Mouse (Mus musculus) MEL-GATA-1-ER (cell line): ENCODE measurements around the gene Slc12a1.

Experiments
- DNase-seq: peaks from one replicate; pipeline ENCODE4 v3.0.0-alpha.2; 2012; ENCODE audit warnings: low read depth; ENCODE audit errors: extremely low read depth

Gene Slc12a1

DNA sequence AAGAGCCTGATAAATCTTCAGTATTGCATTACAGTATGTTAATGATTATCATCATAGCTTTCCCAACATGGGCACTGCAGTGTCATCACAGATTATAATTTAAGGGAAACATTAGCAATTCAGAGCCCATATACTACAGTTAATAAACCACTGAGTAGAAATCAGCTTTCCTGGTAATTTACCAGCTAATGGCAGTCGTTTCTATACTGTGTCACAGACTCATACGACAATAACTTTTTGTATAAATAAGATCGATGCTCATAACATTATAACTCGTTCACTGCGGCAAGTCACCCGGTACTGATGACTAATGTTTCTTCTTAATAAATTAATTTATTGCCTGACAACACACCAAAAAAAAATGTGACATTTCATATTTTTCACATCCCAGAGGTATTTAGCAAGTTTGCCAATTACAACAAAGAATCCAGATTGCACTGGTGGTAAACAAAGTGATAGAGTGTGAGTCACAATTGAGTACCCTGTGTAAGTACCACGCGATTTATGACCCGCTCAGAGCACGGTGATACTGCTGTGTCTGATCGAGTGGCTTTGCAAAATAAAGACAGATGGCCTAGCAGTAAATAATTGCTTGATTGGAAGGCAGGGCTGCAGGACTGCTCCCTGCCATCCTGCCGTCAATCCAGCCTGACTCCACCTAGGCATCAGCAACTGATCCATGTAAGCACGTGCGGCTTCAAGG, 56.7 kb downstream of the Slc12a1 start:
- no peak for DNase-seq

DNA sequence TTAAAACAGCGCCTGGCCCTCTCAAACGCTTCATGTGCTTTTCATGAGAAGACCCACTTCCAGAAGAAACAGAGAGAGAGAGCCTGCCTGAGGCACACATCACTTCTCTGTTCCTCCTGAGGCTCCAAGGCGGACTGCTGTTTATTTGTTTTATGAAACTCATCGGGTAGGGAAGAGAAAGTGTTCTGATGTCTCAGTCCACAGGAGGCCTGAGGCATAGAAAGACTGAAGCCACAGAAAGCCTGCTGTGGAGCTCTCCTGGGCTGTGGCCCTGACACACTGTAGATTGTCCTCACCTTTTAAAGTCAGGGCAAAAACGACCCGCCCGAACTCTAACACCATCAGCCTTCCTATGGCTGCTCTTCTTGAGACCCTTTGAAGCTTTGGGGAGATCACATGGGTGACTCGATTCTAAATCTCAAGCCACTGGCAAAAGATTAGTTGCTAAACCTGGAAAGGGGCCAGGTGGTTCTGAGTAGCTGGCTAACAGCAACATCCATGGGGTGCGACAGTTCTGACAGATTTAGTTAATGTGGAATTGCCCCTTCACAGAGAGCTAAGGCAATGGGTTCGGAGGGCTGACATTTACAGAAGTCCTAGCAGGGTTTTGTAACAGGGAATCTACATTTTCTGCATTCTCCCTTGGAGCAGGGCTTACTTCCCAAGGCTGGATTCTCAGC, 59.7 kb downstream of the Slc12a1 start:
- no peak for DNase-seq

DNA sequence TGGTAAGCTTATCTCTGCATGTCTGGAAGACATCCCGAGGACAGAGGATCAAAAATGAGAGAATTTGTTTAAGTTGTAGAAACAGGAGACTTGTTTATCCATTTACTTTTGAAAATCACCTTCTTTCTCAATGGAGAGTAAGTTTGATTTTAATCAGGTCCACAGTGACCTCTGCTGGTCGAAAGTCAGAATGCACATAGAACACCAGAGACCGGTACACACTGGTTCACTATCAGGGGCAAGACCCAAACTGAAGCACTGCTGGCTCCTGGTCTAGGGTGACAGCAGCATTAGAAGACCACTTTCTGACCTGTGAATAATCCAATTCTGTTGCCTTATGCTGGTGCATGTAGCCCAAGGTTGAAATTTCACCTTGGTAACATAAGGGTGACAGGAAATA, 62.3 kb downstream of the Slc12a1 start:
- DNase-seq, result peak; percentile 52

DNA sequence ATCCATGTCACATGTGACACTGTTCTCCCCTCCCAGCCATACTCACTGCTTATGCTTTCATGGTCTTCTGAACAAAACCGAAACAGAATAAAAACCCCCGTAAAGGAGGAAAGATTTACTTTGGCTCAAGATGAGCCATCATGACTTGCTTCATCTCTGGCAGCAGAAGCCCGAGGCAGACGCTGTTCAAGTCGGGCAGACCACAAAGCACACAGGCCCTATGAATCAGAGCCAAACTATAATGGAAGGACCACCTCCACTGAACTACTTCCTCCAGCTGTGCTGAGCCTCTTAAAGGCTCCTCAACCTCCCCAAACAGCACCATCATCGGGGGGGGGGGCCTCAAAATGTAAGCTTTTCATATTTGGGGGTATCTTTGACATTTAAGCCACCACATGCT, 65.0 kb downstream of the Slc12a1 start:
- DNase-seq, result no peak

DNA sequence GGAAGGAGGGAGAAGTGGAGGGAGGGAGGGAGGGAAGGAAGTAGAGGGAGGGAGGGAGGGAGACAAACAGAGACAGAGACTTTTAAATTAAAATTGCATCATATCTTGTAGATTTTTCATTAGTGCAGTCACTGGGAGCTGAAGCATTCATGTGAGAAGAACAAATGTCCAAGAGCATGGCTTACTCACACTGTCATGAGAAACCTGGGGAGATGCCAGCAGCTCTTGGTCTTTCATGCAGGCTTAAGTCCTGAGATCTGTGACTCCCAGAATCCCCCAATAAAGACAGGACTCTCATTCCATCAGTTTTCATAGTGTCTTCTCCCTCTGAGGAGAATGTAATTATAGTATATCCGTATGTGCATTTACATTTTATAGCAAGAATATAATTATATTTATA, 66.3 kb downstream of the Slc12a1 start:
- no peak for DNase-seq

DNA sequence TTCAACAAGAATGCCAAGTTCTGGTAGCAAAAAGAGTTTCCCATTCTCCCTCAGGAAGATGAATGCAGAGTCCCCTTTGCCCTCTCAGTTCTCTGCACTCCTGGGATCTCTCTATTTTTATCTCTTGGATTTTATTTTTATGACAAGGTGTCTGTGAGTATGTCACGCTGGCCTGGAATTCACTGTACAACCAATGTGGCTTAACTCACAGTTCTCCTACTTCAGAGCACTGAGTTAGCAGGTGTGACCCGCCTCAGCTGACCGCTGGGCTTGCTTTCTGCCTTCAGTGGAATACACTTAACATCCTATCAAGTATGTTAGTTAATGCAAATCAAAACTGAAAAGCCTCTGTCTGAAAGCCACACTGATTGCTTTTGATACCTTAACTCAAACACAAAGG, 67.0 kb downstream of the Slc12a1 start:
- no peak for DNase-seq

DNA sequence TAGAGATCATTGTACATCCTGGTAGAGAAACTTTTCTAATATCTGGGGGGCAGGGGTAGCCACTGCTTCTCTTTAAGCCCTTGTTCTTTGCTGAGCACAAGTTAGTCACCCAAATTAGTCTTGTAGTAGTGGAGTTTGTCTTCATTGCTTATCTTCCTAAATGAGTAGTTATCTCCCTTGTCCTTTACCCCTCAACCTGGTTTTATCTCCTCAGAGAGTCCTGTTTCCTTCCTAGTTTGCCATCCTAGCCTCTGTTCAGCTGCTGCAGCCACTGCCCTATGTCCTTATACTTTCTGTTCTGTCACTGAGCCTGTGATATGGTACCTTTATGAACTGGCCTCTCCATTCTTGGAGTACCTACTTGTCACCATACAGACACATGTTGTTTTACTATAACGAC, 69.4 kb downstream of the Slc12a1 start:
- DNase-seq, result no peak

DNA sequence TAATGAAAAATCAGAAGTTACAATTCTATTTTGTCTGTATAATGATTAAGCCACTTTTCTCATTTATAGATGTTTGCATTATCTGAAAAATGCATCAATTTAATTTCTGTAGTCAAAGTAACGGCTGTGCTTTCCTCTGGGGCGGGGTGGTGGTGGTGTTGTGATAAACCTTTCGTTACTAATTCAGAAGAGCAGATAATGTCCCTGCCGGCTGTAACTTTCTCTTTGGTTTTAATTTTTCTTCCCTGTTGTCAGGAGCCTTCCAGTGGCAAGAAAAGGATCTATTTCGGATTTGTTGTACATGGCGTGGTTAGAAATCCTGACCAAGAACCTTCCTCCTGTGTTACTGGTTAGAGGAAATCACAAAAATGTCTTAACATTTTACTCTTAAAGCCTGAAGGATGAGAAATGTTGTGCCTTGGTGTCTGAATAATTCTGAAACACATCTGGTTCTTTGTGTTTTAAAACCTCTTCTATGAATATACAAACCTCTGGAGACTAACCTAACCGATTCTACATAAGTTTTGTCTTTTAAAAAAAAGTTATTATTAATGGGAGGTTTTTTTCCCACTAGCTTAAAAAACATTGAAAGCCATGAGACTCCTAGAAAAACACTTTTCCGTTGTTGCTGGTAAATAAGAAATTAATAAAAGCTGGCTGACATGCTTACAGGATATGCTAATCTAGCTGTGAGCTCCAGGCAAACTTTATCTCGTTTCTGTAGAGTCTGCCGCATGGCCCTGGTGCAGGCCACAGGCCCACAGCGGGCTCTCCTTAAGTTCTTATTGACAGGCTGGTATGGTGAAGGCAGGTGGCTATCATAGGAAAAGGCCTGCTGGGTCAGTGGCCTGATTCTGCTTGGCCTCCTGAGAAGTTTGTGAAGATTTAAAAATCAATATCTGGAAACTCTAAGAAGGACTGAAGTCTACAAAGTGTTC, 76.4 kb downstream of the Slc12a1 start:
- DNase-seq, result no peak

DNA sequence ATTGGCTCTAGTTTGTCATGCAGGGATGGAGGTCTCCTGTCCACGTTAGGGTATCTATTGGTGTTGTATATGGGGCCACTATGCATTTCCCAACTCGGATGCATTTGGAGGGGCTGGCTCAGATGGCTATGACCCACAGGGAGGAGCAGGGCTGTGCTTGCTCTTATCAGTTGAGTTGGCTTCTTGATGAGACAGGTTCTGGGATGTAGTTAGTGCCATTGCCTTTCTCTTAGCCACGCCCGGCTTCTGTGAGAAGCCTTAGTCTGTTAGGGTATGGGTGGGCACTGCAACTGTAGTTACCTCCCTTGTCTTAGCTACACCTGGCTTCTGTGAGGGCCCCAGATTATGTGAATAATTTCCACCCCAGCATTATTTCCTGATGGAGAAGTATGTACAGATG, 79.9 kb downstream of the Slc12a1 start:
- no peak for DNase-seq

DNA sequence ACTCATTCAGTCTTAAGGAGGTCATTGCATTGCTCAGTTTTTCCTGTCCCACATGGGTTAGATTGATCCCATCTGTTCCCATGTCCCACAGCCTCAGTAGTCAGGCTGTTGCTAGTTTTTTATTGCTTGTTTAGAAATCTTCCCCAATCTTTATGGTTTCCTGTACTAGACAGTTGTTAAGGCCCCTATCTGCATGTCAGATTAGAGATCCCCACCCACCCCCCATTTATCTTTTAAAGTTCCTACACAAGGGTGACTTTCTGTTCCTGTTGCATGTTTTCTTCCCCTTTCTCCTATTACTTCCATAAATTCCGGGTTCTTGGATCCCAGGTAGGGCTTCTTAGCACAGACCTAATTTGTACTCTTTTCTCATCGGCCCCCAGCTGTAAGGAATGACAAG, 81.2 kb downstream of the Slc12a1 start:
- no peak for DNase-seq

DNA sequence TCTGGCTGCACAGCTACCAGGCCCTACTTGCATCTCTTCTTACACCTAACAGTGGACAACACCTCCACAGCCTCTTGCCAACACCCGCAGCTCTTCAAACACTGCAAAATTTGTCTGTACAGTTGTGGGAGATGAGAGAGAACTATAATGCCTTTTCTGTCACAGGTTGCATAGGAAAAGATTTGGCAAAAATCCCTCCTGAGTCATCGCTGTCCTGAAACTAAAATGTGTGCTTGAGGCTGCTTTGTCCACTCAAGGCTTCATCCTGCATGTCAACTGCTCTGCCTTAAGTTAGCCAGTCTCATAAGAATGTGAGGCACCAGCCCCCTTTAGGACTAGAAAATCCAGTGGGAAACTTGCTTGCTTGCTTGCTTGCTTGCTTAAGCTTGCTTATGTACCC, 81.7 kb downstream of the Slc12a1 start:
- DNase-seq, result no peak

DNA sequence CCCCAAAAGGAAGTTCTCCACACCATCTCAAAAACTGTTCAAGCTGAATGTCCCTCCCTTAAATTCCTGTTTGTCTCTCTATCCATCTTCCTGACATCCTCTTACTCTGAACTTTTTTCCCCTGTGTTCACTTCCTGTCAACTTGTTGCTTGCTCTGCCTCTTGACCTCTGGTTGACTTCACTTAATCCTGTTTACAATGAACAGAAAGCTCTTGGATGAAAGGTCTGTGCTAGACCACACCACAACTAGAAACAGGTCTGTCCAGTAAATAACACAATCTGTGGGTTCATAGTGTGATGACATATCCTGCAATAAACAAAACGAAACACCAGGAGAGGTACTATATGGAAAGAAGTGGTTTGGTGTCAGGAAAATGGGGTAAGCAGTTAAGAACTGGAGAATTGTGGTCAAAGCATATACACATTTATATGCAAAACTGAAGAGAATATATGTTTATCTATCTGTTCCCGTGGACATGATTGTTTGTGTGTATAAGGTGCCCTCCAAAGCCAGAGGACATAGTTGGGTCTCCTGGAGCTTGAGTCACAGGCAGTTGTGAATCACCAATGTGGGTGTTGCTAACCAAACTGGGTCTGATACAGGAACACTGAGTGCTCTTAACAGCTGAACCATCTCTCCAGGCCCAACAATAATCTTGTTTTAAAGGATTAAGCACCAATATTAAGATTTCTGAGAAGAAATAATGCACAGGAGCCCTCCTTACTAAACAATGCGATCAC, 93.4 kb downstream of the Slc12a1 start:
- DNase-seq, result no peak

DNA sequence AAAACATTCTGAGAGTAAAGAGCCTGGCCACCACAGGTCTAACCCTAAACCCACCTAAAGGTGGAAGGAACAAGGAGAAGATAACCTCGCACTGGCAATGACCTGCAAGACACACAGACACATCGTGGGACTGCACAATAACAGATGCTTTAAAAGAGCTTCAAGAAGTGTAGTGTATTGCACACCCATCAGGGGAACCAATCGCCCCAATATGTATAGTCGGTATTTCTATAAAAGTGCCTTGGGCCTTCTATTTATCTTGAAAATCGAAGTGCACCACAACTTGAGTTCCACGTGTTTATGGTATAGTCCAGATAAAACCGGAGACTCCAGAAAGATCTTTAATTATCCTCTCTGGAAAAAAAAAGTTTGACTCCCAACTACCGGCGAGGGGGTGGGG, 94.4 kb downstream of the Slc12a1 start:
- DNase-seq, result no peak

DNA sequence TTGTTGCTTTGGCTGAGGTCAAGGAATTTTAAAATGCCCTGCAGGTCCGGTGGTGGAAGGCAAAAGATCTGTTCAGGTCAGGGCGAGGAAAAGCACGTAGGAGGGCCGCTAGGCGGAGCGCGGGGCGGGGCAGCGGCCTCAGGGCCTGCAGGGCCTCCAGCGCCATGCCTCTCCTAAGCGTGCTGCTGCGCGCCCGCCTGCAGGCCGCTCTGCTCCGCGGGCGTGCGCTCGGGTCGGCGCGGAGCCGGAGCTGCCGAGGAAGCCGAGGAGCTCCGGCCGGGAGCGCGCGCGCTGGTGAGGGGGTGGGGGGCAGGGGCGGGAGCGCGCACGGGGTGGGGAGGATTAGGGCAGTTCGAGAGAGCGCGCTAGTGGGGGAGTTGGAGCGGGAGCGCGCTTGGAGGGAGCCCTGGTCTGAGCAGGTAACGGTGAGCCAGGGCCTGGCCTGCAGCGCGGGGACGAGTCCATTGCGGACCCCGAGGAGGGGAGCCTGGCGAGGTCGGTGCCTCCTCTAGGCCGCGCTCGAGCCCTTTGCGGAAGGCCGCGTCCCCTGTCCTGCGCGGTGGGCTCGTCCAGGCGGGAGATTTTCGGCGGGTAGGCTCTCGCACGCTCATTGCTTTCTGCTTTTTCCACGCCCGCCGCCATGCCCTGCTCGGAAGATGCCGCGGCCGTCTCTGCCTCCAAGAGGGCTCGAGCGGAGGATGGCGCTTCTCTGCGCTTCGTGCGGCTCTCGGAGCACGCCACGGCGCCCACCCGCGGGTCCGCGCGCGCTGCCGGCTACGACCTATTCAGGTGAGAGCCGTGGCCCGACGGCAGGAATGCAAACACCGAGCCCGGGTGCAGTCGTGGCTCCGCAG, 95.0 kb downstream of the Slc12a1 start, which contains the start of gene Dut:
Dut (plus strand) TSS at position 83 of the 854 bp plus-strand sequence.
- peak; percentile 89 for DNase-seq

DNA sequence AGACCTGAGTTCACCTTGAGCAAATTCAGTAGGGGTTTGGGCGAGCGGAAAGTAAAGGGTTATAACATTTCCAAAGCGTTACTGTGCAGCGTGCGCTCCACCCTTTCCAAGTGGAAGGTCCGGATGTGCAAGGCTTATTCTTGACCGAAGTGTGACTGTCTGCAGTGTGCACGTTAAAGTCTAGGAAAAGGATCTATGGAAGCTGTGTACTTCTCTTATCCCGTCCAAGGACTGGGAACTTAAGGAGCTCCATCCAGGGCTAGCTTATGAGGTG, 95.6 kb downstream of the Slc12a1 start:
- DNase-seq, result no peak

DNA sequence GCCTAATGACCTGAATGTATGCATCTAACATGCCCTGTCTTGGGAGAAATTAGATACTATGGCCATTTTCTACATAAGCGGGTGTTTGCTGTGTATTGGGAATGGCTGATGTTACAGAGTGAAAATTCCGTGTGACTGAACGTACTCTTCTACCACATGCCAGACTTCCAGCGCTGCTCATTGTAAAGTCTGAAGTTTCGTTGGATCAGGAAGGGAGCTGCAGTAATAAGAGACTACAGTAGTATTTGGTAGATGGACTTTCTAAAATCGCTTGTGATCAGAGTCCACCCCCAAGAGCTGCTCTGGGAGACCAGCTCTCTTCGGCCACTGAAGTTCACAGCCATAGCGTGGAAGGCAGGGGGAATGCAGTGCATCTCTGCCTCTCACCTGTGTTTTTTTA, 96.0 kb downstream of the Slc12a1 start:
- DNase-seq, result no peak

DNA sequence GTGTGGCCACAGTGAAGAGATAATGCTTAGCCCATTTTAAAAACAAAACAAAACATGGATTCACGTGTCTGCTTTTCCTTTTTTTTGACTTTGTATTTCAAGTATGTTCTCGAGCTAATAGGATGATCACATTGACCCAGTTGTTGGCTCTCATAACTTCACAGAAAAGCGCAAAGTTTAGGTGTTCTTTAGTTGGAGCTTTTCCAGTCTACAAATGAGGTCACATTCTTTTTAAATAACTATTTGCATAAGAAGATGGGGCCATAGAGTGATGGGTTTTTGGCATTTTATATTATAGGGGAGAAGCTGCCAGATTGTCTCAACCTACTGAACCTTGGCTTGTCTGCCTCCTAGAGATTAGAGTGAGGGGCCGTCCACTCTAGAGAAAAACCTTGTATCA, 97.0 kb downstream of the Slc12a1 start:
- DNase-seq, result no peak

DNA sequence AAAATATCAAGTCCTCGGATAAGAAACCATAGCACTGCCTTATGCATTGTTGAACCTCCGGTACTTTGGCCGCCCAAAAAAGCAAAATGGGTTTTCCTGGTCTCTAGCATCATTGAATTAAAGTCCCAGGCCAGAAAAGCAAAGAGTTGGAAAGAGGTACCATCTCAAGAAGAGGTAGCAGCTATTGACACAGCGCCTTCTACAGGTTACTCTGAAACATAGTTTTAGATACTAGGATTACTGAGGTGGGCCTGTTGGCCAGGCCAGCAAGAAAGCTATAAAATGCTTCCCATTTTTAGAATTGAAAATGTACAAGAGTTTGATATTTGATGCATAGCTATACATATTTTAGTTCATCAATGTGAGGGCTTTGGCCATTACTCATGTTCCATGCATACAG, 97.6 kb downstream of the Slc12a1 start:
- DNase-seq, result peak; percentile 56

DNA sequence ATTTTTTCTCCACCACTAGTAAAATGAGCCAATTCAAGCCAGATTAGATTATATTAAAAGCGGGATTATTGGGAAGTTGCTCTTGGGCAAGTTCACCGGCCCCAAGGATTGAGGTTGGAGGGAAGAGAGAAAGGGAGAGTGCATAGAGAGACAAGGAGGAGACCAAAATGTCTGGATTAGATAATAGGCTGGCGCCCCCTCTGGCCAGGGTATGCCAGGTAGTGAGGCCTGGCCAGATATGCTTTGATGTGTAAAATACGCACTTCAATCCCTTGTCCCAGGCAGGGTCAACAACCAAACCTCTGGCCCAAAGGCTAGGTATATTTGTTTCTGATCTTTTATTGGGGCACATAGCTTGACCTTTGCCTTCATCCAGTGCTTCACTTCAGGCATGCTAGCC, 99.5 kb downstream of the Slc12a1 start:
- no peak for DNase-seq

DNA sequence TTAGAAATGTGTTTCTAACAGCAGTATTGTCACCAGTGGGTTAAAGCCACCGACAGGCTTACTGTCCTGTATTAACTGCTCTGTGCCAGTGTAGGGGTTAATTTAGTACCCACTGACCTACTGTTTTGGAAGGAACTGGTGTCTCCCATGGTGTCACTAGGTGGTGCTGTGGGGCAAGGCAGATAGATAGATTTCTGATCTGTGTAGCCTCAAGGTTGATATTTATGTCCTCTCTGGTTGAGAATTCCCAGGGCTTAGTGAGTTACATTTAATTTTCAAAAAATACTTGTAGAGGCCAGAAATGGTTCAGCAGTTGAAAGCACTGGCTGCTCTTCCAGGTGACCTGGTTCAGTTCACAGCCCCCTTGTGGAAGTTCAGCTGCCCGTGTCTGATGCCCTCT, 100.0 kb downstream of the Slc12a1 start:
- DNase-seq, result no peak

DNA sequence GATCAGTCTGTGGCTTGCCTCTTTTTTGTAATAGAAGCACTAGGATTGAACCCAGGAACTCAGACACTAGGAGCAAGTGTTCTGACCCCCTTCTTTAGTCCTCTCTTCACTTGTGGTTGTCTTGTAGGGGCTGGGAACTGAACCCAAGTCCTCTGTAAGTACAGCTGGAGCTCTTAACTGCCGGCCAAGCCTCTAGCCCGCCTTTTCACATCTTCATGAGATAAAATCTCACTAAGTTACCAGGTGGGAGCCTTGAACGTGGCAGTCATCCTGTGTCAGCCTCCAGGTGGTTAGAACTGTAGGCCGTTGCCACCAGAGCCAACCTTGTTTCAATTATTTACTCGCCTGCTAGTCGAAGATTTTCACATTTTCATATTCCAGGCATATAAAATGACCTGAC, 101.4 kb downstream of the Slc12a1 start:
- DNase-seq, result no peak
